Mouse (Mus musculus) CH12.LX (cell line): ENCODE data around the gene Bnc2.

ENCODE experiments used
- CHD1 ChIP-seq: IDR thresholded peaks from 2 replicates; pipeline ENCODE4 v1.6.1; 2012; ENCODE audit warnings: low read depth, low read length, improper control_type of control experiment, inconsistent platforms
- CHD2 ChIP-seq: IDR thresholded peaks from 2 replicates; pipeline ENCODE4 v1.6.1; 2011; ENCODE audit warnings: low read length, improper control_type of control experiment
- CTCF ChIP-seq, 2 experiments: IDR thresholded peaks in 1 of 2; conservative IDR thresholded peaks in 1 of 2; 2 replicates each; pipeline ENCODE4 v1.5.1; 2011 to 2012; ENCODE audit warnings: low read depth in 2 of 2, low read length in 2 of 2, improper control_type of control experiment in 1 of 2, inconsistent platforms in 1 of 2, mild to moderate bottlenecking in 1 of 2, moderate library complexity in 1 of 2
- EP300 ChIP-seq: IDR thresholded peaks from 2 replicates; pipeline ENCODE4 v1.6.1; 2011; ENCODE audit warnings: low read length, improper control_type of control experiment
- ETS1 ChIP-seq: conservative IDR thresholded peaks from 2 replicates; pipeline ENCODE4 v1.6.1; 2012; ENCODE audit warnings: low read depth, mild to moderate bottlenecking, inconsistent platforms, low read length, improper control_type of control experiment, moderate library complexity
- GABPA ChIP-seq: IDR thresholded peaks from 2 replicates; pipeline ENCODE4 v1.6.1; 2012; ENCODE audit warnings: low read depth, low read length, improper control_type of control experiment, inconsistent platforms; ENCODE audit not compliant: insufficient replicate concordance
- KAT2A ChIP-seq: IDR thresholded peaks from 2 replicates; pipeline ENCODE4 v1.6.1; 2012; ENCODE audit warnings: low read length, improper control_type of control experiment, inconsistent platforms; ENCODE audit not compliant: insufficient replicate concordance
- MAFK ChIP-seq: IDR thresholded peaks from 2 replicates; pipeline ENCODE4 v1.6.1; 2011; ENCODE audit warnings: low read length, improper control_type of control experiment; ENCODE audit not compliant: insufficient replicate concordance
- MXI1 ChIP-seq: IDR thresholded peaks from 2 replicates; pipeline ENCODE4 v1.6.1; 2011; ENCODE audit warnings: mild to moderate bottlenecking, low read depth, low read length, improper control_type of control experiment
- NELFE ChIP-seq: IDR thresholded peaks from 2 replicates; pipeline ENCODE4 v1.6.1; 2011; ENCODE audit warnings: low read depth, low read length, improper control_type of control experiment
- POLR2A ChIP-seq: IDR thresholded peaks from 2 replicates; pipeline ENCODE4 v1.6.1; 2011; ENCODE audit warnings: low read depth, mild to moderate bottlenecking, improper control_type of control experiment, low read length
- RCOR1 ChIP-seq: conservative IDR thresholded peaks from 2 replicates; pipeline ENCODE4 v1.6.1; 2012; ENCODE audit warnings: low read depth, mild to moderate bottlenecking, inconsistent platforms, low read length, improper control_type of control experiment

- no peak for TF ChIP-seq MXI1
- no peak for TF ChIP-seq POLR2A
- no peak for TF ChIP-seq ETS1
- no peak for TF ChIP-seq CTCF (conservative IDR thresholded peaks at IDR 0.05 in 1 of 2, IDR thresholded peaks at IDR 0.05 in 1 of 2; ENCODE audit: low read depth in 2 of 2, low read length in 2 of 2)
- no peak for TF ChIP-seq EP300
- TF ChIP-seq RCOR1: no peak
- TF ChIP-seq CHD2: no peak
- no peak for TF ChIP-seq CHD1
- TF ChIP-seq MAFK: no peak
- no peak for TF ChIP-seq GABPA
- TF ChIP-seq NELFE: no peak
- TF ChIP-seq KAT2A: no peak
These were observed 5.4 kb downstream of the Bnc2 start for GRCm38 (mm10) chr4:84669650-84670049.
